ENCODE assay signal across 12 mouse cellular contexts in genomic region chr10:7328262-7328661, GRCm38 (mm10).
DNase-seq lines count a peak whose midpoint lies in the region.
"Had no signal": no experiment of that assay in that cellular context is flagged by ENCODE, and none has a peak within 500 bp of the region (broad histone marks: within the 10 kb centered on the region; RNA-seq: fewer than 3 reads in every experiment).

No protein-coding gene starts in this region.

- DNase-seq in cerebellum, adult 9-11 months: peak; percentile 44
- no peak for DNase-seq in cerebellum, adult 8-10 months
- DNase-seq in cerebellum, postnatal 14 days: peak; percentile 32 to 55
- DNase-seq in cerebellum, postnatal 36 days: no peak
- peak; percentile 31 for DNase-seq in brain, adult 2 months (ENCODE audit: low read depth, low spot score)
- no peak for DNase-seq in embryo, embryonic 11 days
- DNase-seq: adrenal gland, adult 2 months; adrenal gland, postnatal 10 days; adrenal gland, postnatal 25 days; cerebellum, adult 11 months; cerebellum, adult 9-10 months; gastrocnemius, adult 2 months had no signal

Comparison
In these comparisons a context has a peak if more than half of its experiments do, and no peak if none do; other contexts are left out.
1. DNase-seq: peak in cerebellum, adult 9-11 months (single experiment), cerebellum, postnatal 14 days (2 of 2) and brain, adult 2 months (single experiment); none in cerebellum, adult 8-10 months (single experiment), cerebellum, postnatal 36 days (0 of 2) and embryo, embryonic 11 days (single experiment).